Mouse (Mus musculus) retina, adult 2 months (tissue): ENCODE data around the gene Ssmem1.

Source experiments
- DNase-seq: peaks from one replicate; pipeline ENCODE4 v3.0.0-alpha.2; 2012; ENCODE audit warnings: low read depth, low spot score

Ssmem1 gene

DNA sequence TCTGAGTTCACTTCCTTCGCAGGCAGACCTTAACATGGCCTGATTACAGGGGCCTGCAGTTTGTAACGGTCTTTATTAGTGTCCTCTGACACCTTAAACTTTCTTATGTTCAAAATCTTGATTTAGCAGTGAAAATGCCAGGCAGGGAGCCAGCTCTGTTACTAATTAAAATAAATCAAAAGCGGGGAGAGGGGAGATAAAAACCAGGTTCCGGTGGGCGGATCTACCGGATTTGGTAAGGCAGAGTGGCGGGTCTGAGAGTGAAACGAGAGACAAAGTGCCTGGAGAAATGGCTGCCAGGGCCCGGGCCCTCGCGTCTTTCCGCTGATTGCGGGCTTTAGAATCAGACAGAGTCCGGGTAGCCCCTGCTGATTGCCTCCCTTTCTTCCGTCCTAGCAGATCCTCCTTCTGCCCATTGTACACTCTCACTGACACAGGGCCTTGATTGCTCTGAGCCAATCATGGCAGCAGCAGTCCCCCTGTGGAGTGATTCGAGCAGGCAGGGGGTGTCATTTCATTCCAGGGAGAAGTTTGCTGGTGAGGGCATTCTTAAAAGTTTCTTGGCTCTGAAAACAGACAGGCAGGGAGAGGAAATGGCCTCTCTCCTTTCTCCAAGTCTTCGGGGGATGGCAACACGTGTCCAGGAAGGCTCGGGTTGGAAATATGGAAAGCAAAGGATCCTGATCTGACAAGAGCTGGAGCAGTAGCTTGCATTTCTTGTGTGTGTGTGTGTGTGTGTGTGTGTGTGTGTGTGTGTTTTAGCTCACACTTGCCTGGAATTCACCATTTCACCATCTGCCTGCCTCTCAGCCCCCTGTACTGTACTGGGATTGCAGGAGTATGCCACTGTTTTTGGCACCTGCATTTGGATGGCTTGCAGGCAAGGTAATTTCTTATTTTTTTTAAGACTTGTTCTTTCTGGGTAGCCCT, 17.2 kb downstream of the Ssmem1 start:
- no peak for DNase-seq

DNA sequence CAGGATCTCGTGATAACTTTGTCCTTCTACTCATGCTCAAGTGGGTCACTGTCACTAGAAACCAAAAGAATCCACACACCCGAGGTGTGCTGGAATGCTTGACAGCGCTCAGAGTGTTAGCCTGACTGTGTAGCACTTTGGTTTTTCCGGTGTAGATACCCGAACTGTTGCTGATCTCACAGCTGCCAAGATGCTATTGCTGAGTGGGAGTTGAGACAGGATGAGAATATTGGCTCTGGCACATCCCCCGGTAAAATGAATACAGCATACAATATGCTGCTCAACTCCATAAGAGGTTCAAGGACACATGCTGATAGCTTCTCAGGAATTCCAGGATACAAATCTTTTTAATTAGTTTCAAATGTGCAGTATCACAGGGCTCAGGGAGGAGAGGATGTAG, 19.2 kb downstream of the Ssmem1 start:
- DNase-seq: no peak

DNA sequence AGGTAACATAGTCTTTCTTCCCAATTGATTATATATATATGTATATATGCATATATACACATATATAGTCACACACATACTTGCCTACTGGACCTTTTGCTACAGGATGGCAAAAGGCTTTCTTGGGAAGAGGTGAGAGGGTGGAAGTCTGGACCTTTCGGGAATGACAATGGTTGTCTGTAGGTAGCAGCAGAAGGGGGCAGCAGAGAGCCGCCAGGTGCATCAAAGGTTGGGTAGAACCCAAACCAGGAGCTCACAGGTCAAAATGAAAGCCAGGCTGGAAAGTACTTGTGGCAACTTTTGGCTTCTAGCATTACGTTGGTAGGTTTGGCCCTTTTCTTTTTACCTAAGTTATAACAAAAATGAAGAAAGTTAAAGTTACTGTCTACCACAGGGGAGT, 25.7 kb downstream of the Ssmem1 start:
- no peak for DNase-seq

DNA sequence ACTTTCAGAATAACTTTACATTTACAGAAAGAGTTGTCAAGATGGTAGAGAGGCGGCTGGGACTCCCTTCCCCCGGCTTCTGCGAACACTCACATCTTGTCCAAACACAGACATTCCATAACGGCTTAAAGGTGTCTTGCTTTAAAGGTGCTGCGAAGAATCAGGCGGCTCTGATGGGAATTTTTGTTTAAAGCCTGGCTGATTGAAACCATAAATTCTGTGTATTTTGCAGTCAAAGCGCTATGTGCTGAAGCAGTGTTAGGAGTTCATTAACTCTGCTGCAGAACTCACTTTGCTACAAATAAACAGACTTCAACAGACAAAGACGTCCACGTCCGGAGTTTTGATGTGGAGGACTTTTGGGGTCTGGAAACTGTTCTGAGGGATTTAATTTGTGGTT, 28.6 kb downstream of the Ssmem1 start:
- DNase-seq: no peak

DNA sequence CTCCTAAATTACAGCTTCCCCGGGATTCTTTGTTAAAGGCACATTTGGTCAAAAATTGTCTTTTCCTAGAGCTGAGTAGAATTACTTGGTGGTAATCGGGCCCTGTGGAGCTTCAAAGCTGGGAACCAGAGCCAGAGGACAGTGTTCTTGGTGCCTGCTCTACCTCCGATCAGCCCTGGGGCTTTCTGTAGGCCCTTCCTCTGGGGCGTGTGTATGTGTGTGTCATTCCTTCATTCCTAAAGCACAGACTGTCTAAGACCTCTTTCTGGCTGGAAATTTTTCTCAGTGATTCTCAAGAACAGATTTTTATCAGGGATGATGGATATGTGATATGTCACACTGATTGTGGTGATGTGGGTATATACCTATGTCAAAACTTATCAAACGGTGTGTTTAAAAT, 29.2 kb downstream of the Ssmem1 start:
- no peak for DNase-seq

DNA sequence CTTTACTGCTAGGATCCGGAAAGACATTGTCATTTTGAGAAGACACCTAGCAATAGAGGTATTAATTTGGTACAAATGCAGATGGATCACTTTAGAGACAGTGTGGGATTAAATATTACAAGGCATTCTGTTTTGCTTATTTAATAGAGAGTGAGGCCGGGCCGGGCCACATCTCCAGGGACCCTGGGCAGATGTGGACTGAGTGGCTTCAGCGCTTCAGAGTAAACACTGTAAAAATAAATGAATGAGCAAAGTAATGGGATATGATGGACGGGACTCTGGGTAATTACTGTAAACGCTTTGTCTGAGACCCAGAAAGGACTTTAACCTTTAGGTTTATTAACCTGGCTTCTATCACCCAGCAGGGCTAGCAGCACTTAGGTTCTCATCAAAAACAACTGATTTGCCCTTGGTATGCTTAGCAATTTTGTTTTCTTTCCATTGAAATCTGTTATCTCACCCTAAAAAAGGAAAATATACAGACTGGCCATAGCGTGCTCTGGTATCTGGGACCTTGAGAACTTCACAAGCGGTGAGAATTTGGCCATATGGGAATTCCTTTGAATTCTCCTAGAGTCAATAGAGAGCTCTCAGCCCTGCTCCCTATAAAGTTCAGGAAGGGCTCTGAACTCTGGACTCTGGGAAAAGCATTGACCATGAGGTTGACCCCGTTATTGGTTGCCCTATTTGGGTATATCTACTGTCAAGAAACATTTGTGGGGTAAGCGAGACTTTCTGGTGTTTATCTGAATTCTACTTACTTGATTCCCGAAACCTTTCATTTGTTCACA, 31.6 kb downstream of the Ssmem1 start, which contains the start of gene Cpa2:
Gene Cpa2 (plus strand): TSS at position 574 of the 791 bp plus-strand sequence.
- no peak for DNase-seq

DNA sequence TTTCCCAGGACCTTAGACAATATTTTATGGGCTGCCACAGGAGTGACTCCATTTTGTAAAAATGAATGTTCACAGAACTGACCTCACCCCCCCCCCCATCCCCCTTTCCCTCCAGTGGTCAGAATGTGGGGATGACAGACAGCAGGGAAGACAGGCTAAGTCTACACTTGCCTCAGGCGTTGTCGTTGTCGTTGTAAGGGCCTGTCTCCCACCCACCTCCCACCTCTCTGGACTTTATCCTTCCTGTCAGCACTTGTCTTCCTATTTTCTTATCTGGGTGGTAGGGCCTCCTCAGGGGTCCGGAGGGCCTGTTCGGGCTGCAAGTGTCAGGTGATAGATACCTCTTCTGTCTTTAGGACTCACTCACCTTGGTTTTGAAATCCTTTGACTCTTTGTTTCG, 32.6 kb downstream of the Ssmem1 start:
- no peak for DNase-seq

DNA sequence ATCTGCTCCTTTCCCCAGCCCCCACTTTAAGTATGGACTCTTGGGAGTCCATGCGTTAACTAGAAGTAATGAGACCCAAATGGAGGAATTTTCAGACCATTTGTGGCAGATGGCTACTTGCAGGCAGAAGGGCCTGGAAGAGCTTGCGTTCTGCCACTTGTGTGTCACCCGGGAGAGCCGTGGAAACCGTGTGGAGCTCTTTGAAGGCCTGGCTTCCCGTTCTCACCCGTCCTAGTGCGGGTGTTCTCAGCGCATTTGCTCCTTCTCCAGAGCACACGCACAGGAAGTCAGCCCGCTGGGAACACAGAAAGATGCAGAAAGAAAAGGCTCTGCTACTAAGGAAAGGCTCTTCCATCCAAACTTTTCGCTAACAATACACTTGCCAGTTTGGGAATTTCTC, 33.4 kb downstream of the Ssmem1 start:
- no peak for DNase-seq

DNA sequence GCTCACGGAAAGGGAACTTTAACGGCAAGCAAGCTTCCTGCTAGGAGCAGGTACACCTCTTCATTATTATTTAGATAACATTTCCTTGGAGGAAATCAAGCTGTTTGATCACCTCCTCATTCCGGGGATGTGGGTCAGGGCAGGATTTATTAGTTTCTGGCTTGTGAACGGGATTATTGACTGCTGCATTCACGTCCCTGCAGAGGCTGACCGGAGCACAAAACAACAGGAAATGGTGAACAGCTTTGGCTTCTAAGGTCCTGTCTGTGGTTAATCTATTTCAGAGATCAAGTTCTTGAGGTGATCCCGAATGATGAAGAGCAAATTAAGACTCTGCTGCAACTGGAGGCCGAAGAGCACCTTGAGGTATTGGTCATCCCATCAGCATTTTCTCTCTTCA, 34.2 kb downstream of the Ssmem1 start:
- DNase-seq: no peak

DNA sequence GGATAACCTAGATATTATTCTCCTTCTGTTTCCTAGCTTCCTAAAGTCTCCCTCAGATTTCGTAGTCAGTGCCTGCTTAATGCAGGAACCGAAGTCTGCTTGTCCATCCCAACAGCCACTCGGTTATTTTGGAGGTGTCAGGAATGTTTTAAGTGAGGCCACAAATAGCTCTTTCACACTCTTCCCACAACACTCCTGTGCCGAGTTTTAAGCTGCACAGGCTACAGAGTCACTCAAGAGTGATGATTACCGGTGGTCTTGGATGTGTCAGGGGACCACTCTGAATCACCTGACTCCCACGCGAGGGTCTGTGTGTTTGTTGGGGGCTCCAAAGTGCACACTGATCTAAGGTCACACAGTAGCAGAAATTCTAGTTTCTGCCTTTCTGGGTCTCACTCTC, 36.0 kb downstream of the Ssmem1 start:
- DNase-seq: no peak

DNA sequence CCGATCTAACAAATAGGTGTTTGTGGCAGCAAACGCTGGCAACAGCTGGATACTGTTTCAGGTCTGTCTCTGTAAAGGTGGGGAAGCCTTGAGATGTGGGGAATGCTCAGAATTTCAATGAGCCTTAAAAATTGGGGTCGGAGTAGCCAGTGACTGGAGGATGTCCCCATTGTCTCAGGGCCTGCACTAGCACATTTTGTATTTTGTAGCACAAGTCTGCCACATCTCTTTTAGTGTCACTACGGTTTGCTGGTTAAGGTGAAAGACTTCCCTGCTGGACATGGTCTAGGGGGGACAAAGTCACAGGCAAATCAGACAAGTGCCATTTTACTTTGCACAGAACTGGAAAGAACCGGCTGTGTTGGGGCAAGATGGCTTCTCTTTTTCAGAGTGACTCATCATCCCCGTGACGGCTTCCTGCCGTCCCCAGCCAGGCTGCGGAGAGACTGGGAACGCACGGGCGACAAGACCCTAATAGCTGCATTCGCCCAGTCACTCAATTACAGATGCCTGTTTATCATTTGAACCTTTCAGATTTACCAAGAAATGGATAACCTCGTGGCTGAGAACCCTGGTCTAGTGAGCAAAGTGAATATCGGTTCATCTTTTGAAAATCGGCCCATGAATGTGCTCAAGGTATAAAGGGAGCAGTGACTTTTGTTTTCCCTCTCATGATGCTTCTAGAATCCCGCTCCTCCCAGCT, 37.1 kb downstream of the Ssmem1 start:
- DNase-seq: no peak

DNA sequence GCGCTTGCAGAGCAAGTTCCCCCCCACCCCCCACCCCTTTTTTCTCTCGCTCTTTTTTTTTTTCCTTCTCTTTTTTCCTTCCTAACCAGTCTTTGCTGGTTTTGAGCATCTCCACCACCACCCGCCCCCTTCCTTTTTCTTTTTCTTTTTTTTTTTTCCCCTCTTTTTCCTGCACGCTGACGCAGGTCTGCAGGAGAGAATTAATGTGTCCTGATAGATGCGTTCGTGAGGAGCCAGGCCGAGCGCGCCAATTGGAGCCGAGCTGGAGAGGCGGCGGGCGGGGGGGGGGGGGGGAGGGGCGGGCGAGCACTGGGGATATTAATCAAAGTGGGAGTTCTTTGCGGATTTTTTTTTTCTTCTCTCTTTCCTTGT, 37.6 kb downstream of the Ssmem1 start:
- DNase-seq: no peak

DNA sequence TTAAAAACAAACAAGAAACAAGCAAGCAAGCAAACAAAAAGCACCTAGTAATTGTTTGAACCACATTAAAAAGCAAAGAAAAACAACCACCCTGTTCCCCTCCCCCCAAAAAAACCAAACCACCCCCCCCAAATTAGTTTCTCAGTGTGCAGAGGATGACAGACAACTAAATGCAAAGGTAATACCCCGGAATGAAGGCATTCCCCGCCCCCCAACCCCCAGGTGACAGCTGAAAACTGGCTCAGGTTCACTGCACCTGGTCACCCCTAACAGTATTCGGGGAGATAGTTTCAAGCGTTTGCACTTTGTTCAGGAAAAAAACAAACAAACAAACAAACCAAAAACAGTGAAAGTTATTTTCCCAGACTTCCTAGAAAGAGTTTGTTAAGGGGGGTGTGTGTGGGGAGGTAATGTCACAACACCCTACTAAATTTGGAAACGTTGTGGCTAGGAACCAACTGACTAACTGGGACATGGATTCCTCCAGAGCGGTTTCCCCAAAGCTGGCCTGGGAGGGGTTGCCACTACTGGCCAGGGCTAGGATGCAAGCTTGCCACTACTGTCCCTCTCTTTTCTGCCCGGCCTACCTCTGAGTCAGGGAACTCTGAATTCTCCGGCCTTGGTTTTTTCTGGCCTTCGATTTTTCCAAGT, 38.1 kb downstream of the Ssmem1 start:
- DNase-seq: no peak

DNA sequence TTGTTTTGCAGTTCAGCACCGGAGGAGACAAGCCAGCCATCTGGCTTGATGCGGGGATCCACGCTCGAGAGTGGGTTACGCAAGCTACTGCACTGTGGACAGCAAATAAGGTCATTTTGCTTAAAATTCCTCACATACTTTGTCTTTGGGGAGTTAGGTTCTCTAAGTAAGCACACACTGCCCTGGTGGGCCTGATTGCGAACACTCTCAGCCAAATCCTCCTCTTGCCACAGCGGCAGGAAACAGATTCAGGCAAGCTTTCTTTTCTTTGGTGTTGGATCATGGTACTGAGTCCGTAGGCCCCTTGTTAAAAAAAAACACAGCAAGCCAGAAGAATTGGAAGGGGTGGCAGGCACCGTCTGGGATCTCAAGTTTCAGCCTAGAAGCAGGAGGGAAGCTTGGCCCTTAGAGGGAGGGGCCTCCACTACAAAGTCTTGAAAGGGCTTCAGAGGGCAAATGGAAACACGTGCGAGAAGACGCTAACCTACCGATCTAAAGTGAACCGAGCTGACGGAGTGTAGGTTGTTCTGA, 39.6 kb downstream of the Ssmem1 start:
- DNase-seq: no peak

DNA sequence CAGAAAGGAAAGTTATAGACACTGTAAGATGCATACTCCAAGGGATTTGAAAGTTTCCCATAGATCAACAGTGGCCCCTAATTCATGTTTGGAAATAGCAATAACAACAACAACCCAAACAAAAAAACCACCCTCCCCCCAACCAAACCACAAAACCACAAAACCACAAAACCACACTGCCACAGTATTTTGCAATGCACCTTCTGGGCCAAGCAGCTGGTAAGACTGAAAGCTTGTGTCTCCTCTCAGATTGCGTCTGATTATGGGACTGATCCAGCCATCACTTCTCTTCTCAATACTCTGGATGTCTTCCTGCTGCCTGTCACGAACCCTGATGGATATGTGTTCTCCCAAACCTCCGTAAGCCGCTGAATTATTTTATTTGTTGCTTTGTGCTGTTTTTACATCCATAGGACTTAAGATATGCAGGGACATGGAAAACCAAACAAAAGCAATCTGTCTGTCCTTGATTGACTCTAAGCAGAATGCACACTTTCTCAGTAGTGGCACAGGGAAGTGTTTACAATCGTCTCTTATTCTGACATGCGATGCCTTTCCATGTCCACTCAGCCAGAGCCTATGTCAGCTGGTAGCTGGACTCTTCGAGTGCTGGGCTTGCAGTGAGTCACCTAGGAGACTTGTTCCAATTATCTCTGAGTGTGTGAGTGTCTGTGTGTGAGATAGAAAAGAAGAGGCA, 41.0 kb downstream of the Ssmem1 start:
- DNase-seq: no peak

DNA sequence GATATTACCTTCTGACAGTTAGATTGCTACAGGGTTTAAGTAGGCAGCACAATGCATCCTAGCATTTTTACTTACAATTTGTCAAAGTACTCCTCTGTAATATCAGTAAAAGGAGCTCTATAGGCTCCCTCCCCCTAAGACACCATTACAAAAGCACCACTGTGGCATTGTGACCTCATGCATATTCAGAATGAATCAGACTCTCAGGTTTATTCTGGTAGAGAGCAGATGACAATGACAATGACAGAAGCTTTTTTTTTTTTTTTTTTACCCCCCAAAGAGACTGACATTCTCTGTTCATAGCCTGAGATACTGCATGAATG, 41.5 kb downstream of the Ssmem1 start:
- no peak for DNase-seq

DNA sequence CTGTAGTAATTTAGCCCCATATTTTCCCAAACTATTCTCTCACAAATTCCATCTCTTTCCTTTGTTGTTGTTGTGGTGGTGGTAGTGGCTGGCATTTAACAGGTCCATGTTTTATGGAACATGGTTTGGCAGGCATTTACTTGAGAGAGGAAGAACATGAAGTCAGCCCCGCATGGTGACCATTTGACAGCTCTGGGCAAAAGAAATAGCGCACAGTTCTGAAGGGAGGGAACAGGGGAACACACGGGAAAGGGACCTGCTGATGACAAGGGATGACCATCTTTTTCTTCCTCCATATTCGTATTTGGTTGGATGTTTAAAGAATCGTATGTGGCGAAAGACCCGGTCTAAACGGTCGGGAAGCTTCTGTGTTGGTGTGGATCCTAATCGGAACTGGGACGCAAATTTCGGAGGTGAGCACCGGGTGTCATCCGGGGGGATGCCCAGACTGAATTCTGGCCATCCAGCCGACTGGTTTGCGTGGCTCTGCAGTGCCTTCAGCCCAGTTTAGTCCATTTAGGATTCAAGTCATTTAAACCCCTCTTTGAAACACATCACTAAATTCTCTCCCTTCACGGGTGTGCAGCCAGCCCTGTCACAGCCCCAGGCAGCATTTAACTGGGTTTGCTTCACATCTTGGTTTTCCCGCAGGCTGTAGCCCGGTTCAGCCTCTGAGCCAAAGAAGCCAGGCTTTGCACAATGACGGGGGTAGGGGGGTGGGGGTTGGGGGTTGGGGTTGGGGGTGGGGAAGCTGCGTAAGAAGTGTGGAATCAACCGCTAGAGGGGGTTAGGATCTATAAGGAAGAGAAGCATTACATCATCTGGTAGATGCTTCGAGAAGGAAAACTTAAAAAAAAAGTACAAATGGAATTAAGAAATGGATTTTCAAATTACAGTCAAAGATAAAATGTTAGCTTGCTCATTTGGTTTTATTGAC, 42.3 kb downstream of the Ssmem1 start:
- DNase-seq: no peak

DNA sequence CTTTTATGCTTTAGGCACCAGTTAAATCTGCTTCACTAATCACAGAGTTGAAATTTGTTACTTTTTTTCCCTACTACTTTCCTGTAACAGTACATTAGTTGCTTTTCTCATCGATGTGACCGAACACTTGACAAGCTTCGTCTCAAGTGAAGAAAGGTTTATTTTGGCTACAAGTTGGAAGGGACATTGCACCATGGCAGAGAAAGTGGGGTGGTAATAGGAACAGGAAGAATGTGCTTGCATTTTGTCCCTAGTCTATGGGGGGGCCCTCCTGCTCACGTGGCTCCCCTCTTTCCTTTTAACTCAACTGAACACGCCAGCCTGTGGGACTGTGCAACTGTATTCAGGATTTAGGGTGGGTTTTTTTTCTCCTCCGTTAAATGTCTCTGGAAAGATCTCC, 43.0 kb downstream of the Ssmem1 start:
- DNase-seq: no peak

DNA sequence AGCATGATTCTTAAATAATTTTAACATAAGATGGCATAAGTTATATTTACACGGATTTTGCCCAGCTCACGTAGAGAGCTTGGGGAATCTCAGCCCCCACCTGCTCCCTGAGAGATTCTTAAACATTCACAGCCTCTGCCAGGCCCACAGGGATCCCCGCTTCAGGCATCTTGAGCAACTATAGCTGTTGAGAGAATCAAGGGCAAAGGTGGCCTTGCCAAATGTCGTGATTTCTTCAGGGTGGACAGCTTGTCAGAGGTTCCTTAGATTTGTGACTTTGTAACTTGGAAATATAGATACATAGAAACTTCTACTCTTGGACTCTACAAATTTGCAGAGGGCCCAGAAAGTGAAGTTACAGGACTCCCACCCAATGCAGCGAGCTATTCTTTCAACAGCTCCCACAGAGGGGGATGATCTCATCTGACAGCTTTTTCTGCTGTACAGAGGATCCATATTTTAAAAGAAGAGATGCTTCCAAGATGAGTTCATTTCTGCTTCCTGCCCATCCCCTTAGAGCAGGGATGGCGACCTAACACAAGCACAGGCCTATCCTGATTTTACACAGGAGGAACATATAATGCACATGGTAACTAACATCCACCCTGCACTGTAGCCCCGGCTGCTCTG, 43.8 kb downstream of the Ssmem1 start:
- no peak for DNase-seq
